Mouse (Mus musculus): Measurements from ENCODE around the gene Zic2. TPM values are rescaled to one million over a fixed set of nuclear protein-coding genes. Genes with fewer than 3 reads are reported as not detected.
"Not testable (repeated sequence)": the region's sequence is repeated elsewhere in the genome, so short reads cannot be mapped to it uniquely, and the experiment has no call there.

Zic2 gene
- polyA plus RNA-seq, 1 experiment from 2014 or later = not detected

- Histone ChIP-seq H3K36me3 (ENCODE audit: insufficient read depth) (no peaks in the 10 kb centered on the region), H3K27ac (ENCODE audit: low read depth) (no peak overlapping the region), H3K4me2 (no peak overlapping the region), H3K27me3 (ENCODE audit: insufficient read depth, low read length) (peaks cover 74% of the 10 kb centered on the region), H3K9me3 (ENCODE audit: low read depth, low read length) (no peaks in the 10 kb centered on the region), H3K4me3 (ENCODE audit: low read depth, low read length) (no peak overlapping the region), H3K9ac (no peak overlapping the region), H3K4me1 (ENCODE audit: insufficient read depth) (no peaks in the 10 kb centered on the region)
- TF ChIP-seq CTCF (IDR thresholded peaks at IDR 0.05; ENCODE audit: low read depth) = no peak
- DNase-seq (no peak), ATAC-seq (ENCODE audit: insufficient read depth) (no peak)
- 22% methylated on average over 9 of the region's 9 CpGs for WGBS
Observed at GRCm38 (mm10) chr14:122461966-122462365, 13.3 kb upstream of the Zic2 start.

- Histone ChIP-seq H3K4me3 (ENCODE audit: low read depth, low read length) (no peak overlapping the region), H3K36me3 (ENCODE audit: insufficient read depth) (no peaks in the 10 kb centered on the region), H3K9ac (no peak overlapping the region), H3K27me3 (ENCODE audit: insufficient read depth, low read length) (peaks cover 81% of the 10 kb centered on the region), H3K4me1 (ENCODE audit: insufficient read depth) (no peaks in the 10 kb centered on the region), H3K4me2 (no peak overlapping the region), H3K9me3 (ENCODE audit: low read depth, low read length) (no peaks in the 10 kb centered on the region), H3K27ac (ENCODE audit: low read depth) (no peak overlapping the region)
- 13% methylated on average over 17 of the region's 17 CpGs for WGBS
- ATAC-seq (ENCODE audit: insufficient read depth) (no peak), DNase-seq (no peak)
- no peak for TF ChIP-seq CTCF (IDR thresholded peaks at IDR 0.05; ENCODE audit: low read depth)
Observed at GRCm38 (mm10) chr14:122462689-122463079, 12.6 kb upstream of the Zic2 start.

GRCm38 (mm10) chr14:122463080-122463691 is 12.0 kb upstream of the Zic2 start:
- 3% methylated on average over 40 of the region's 40 CpGs for WGBS

GRCm38 (mm10) chr14:122463734-122464341 is 11.4 kb upstream of the Zic2 start:
- H3K27me3 ChIP-seq (ENCODE audit: insufficient read depth, low read length) = peaks cover 93% of the 10 kb centered on the region
- DNase-seq (peak; percentile 49), ATAC-seq (ENCODE audit: insufficient read depth) (peak; percentile 77)
- H3K4me2 ChIP-seq = peak overlapping the region; percentile 83
- H3K27ac ChIP-seq (ENCODE audit: low read depth); H3K4me1 ChIP-seq (ENCODE audit: insufficient read depth); H3K9ac ChIP-seq; H3K9me3 ChIP-seq (ENCODE audit: low read depth, low read length); H3K36me3 ChIP-seq (ENCODE audit: insufficient read depth): not testable (repeated sequence)
- H3K4me3 ChIP-seq (ENCODE audit: low read depth, low read length) = peak overlapping the region; percentile 43
- 2% methylated on average over 58 of the region's 58 CpGs for WGBS

More at GRCm38 (mm10) chr14:122463080-122463691, 12.0 kb upstream of the Zic2 start:
- DNase-seq (peak; percentile 13), ATAC-seq (ENCODE audit: insufficient read depth) (peak; percentile 22; the same call in 1 of the 2 replicates)
- Histone ChIP-seq H3K4me1 (ENCODE audit: insufficient read depth) (no peaks in the 10 kb centered on the region), H3K27ac (ENCODE audit: low read depth) (no peak overlapping the region), H3K4me3 (ENCODE audit: low read depth, low read length) (peak overlapping the region; percentile 43), H3K27me3 (ENCODE audit: insufficient read depth, low read length) (peaks cover 86% of the 10 kb centered on the region), H3K9ac (no peak overlapping the region), H3K9me3 (ENCODE audit: low read depth, low read length) (no peaks in the 10 kb centered on the region), H3K36me3 (ENCODE audit: insufficient read depth) (no peaks in the 10 kb centered on the region), H3K4me2 (peak overlapping the region; percentile 83)
- TF ChIP-seq CTCF (IDR thresholded peaks at IDR 0.05; ENCODE audit: low read depth) = no peak

- no peaks in the 10 kb centered on the region for H3K9me3 ChIP-seq (ENCODE audit: low read depth, low read length)
- under 1% methylated on average over 37 of the region's 62 CpGs for WGBS
- H3K27ac ChIP-seq (ENCODE audit: low read depth) = no peak overlapping the region
- DNase-seq = peak; percentile 32
- H3K36me3 ChIP-seq (ENCODE audit: insufficient read depth) = no peaks in the 10 kb centered on the region
- H3K4me1 ChIP-seq (ENCODE audit: insufficient read depth) = no peaks in the 10 kb centered on the region
- peak overlapping the region; percentile 83 for H3K4me2 ChIP-seq
- ATAC-seq (ENCODE audit: insufficient read depth) = peak; percentile 36; the same call in 1 of the 2 replicates
- H3K4me3 ChIP-seq (ENCODE audit: low read depth, low read length) = peak overlapping the region; percentile 43
- H3K9ac ChIP-seq = peak overlapping the region; percentile 9; the same call in 1 of the 2 replicates
- peaks cover 98% of the 10 kb centered on the region for H3K27me3 ChIP-seq (ENCODE audit: insufficient read depth, low read length)
- no peak for TF ChIP-seq CTCF (IDR thresholded peaks at IDR 0.05; ENCODE audit: low read depth)
Observed at GRCm38 (mm10) chr14:122464351-122464762, 10.9 kb upstream of the Zic2 start.

GRCm38 (mm10) chr14:122464763-122465741 is 10.2 kb upstream of the Zic2 start, which contains the start of gene Zic5:
TSS of gene Zic5 (minus strand) at chr14:122465677.
- Histone ChIP-seq H3K9me3 (ENCODE audit: low read depth, low read length) (no peaks in the 10 kb centered on the region), H3K27me3 (ENCODE audit: insufficient read depth, low read length) (peaks cover 98% of the 10 kb centered on the region), H3K4me3 (ENCODE audit: low read depth, low read length) (peak within 1 kb of the TSS; percentile 43), H3K27ac (ENCODE audit: low read depth) (no peak within 1 kb of the TSS), H3K9ac (peak within 1 kb of the TSS; percentile 9; the same call in 1 of the 2 replicates), H3K4me2 (peak within 1 kb of the TSS; percentile 83), H3K4me1 (ENCODE audit: insufficient read depth) (no peaks in the 10 kb centered on the region), H3K36me3 (ENCODE audit: insufficient read depth) (no peaks in the 10 kb centered on the region)
- peak; percentile 26; the same call in 1 of the 2 replicates for ATAC-seq (ENCODE audit: insufficient read depth)
- DNase-seq = peak; percentile 16
- TF ChIP-seq CTCF (IDR thresholded peaks at IDR 0.05; ENCODE audit: low read depth) = no peak
- WGBS = under 1% methylated on average over 62 of the region's 62 CpGs

Measured in lung, embryonic 14.5 days (tissue).